Mouse (Mus musculus) embryo, embryonic 9.5 days (tissue): Measurements from ENCODE around the gene Sncb.
"Not testable (repeated sequence)": the region's sequence is repeated elsewhere in the genome, so short reads cannot be mapped to it uniquely, and the experiment has no call there.

Experiments used
- DNase-seq: peaks from one replicate; pipeline ENCODE4 v3.0.0-alpha.2; 2017; ENCODE audit errors: extremely low spot score

Sncb gene

DNA sequence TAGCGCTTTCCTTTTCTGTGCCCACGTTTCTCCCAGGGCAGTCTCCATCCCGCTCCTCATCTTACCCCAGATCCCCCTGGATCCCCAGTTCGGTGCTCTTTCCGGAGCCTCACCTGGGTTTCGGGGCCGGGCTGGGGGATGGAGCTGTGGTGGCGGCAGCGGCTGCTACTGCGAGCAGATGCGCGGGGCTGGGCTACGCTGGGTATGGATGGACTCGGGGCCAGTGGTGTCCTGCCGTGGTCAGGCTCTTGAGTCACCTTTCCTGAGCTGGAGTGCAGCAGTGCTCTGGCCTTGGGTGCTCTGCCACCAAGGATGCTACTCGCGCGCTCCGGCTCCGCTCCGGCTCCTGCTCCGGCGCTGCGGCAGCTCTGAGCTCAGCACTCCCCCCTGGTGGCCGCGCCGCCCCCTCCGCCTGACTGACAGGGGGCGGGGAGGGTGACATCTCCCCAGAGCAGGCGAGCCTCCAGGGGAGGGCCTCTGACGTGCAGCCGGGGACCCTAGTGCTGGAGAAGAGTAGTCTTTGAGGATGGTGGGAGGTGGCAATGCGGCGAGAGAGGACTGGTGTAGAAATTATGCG, at the start of gene Sncb:
Gene Sncb (minus strand): TSS at position 404 of the 577 bp plus-strand sequence.
- DNase-seq: peak; percentile 67

DNA sequence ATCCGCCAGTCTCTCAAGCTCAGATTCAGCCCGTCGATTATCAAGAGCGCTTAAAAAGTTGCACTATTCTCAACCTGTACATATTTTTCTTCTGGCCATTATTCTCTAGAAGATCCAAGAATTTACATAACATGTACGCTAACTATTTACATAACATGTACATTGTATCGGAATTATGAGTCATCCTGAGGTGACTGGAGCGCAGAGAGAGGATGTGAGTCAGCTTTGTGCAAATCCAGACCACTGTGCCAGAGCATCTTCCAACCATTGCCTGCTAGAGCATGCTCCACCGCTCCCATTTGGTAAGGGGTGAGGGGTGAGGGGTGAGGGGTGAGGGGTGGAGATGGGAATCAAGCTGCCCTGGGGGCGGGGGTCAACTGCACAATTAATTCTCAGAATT, 47.0 kb upstream of the Sncb start:
- DNase-seq: no peak

DNA sequence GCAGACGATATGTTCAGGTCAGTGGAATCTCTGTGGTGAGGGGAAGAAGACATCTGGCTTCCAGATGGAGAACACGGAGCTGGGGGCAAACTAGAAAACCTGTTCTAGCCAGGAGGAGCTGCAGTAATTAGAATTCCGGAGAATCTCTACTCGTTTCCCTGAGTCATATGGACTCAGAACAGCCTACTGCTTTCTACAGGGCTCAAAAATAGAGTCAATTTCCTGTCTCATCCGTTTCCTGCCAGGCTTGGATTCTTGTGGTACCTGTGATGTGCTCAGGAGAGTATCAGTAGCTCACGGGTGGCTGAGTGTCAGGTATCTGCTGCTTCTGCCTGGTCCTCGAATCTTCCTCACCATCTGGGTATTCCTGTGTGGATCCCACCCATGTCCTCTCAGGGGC, 45.1 kb upstream of the Sncb start:
- no peak for DNase-seq

DNA sequence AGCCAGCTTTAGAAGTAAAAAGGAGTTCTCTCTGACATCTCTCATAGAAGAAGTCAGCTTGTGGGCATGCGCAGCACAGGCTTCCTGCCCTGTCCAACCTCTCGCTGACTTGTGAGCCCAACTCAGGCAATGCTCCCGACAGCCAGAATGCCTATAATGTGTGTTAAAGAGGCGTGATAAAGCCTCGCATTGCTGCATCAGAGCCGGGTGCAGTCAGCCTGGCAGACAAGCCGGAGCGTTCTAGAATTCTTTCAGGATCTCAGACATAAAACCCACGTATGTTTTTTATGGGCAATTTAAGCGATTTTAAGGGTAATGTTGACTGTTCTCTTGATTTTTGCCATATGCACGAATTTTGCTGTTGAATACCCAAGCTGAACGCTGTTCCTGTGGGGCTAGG, 41.7 kb upstream of the Sncb start:
- DNase-seq: no peak

DNA sequence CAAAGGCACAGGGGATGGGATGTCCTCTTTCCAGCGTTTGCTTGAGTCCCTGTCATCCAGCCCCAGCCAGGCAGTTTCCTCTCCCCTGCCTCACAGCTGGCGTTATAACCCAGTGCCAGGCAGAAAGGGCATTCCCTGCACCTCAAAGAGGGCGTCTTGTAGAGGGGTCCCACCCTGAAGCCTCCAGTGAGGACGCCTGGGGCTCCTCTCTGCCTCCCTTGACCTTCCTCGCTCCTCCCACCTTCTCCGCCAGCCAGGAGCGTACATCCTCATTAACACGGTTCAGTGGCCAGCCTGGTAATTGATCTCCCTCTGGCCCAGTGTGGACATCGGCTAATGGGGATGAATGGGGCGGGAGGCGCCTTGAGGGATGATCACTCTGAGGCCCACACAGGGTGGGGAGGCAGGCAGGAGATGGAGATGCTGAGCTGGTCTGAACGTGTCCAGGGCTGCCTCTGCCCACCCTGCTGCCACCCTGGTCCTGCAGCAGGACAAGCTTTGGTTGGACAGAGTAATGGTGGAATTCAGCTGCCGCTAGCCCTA, 40.1 kb upstream of the Sncb start:
- peak; percentile 59 for DNase-seq

DNA sequence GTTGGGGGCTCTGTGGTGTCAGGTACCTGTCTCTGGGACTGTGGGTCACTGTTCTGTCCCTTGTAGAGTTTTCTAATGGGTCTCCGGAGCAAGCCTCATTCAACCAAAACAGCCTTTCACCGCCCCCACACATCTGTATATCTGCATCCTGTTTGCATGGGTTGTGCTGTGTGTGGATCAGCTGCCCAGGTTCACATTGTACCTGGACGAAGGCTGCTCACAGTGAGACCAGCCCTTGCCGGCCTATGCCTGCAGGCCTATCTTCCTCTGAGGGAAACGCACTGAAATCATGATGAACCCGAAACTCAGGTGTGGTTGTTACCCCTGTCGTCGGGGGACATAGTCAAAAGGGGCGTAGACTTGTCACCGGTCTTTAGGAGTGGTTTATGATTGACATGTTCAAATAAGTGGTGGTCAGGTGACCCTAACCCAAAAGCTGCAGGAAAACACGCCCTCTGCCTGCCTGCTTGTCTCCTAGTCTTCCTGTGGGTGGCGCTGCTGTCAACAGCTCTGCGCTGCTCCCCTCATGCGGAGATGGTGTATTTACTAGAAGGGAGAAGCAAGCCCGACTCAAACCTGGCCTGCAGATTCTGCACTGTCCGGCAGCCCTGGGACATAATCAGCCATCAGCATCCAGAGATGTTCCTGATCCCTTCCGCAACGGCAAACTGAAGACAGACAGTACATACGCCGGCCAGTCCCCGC, 38.9 kb upstream of the Sncb start:
- DNase-seq: peak; percentile 59

DNA sequence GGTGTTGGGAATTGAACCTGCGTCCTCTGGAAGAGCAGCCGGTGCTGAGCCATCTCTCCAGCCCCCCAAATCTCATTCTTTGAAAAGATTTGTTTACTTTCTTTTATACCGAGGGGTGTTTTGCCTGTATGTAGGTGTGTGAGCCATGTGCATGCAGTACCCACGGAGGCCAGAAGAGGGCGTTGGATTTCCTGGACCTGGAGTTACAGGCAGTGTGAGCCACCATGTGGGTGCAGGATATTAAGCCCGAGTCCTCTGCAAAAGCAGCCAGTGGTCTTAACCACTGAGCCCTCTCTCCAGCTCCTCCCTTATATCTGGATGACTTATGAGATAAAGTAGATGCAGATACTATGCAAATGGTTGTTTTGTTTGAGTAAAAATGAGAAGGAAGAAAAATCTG, 36.6 kb upstream of the Sncb start:
- DNase-seq: no peak

DNA sequence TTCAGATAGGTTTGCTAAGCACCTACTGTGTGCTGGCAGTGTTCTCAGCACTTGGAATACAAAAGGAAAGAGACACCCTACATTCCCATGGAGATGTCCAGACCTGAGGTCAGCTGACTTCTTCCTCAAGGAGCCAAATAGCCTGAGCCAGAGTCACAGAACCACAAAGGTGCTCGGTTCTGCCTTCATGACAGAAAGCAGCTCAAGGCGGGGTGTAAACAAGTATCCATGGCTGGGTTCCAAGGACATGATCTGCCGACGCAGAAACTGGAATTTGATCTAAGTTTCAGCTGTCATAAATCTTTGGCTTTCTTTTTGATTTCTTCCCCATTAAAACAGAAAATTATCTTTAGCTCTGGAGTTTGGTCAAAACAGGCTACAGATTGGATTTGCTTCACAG, 33.8 kb upstream of the Sncb start:
- DNase-seq: no peak

DNA sequence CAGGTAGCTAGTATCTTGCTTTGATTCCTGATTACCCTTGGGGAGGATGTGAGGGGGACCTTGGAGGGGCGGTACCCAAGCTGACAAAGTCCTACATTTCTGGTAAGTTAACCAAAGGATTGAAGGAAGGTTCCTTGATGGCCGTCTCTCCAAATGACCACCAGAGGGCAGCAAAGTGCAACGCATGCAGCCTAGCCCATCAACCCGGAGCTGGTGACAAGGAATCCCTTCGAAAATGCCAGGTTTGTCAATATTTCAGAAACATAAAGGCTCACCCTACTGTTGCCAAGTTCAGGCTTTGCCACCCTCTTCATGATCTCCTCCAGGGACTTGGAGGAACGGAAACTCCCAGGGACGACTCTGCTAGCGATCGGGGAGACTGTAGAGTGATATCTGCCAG, 33.3 kb upstream of the Sncb start:
- DNase-seq: peak; percentile 79

DNA sequence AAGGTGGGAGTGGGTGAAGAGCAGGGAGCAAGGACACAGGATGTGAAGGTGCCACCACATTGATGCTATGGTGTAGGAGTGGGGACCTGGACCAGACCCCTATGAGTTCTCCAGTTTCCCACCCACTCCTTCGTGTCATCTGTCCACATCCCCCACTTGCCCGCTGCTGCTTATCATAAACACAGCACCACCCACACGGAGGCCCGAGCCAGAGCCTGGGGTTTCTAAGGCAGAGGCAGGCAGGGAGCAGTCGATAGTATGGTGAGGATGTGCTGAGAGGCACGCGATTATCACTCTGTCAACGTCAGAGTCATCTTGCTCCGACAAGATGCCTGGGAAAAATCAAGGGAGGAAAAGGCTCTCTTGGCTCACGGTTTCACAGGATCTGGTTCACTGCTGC, 32.3 kb upstream of the Sncb start:
- no peak for DNase-seq

DNA sequence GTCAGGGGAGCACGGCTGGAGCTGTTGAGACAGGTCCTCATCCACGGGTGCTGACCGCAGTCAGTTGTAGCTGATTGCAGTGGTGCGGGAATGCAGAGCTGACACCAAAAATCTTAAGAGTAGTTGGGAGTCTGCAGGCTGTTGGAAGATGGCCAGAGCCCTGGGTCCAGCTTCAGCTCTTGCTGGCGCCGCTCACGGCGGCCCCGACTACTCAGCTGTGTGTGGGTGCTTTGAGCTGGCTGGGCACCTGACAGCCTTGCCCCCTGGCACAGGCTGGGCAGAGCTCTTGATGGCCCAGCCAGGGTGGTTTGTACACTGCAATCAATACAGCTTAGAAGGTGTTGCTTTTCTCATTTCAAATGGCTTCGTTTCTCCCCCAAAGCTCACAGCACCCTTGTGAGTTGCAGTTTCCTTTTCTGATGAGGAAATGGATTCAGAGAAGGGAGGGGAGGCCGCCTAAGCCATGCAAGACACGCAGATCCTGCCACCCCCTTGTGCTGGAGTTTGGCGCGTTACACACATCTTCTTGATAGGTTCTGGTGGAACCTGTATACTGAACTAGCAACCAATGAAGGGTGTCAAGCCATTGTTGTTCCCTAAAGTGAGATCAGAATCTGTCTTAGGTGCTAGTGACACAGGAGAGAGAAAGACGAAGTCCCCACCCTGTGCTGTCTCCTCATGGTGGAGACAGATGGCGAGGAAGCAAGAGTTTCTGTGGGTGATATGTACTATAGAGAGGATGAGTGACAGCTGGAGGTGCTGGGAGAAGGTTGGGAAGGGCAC, 31.7 kb upstream of the Sncb start:
- no peak for DNase-seq

DNA sequence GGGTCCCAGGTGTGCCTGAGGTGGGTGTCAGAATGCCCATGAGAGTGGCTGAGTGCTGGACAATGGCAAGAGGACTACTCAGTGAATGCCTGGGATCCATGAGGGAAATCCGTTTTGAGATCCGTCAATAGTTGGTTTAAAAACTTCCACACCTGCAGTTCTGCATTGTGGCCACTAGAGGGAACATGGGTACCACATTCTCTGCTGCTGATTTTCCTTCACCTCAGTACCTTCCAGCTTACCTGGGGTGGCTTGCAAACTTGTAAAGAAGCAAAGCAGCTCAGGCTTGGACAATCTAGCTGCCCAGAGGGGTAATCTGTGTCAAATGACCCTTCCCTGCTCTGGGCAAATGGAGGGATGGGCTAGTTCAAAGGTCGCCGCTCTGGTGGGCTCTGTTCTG, 31.0 kb upstream of the Sncb start:
- DNase-seq: no peak

DNA sequence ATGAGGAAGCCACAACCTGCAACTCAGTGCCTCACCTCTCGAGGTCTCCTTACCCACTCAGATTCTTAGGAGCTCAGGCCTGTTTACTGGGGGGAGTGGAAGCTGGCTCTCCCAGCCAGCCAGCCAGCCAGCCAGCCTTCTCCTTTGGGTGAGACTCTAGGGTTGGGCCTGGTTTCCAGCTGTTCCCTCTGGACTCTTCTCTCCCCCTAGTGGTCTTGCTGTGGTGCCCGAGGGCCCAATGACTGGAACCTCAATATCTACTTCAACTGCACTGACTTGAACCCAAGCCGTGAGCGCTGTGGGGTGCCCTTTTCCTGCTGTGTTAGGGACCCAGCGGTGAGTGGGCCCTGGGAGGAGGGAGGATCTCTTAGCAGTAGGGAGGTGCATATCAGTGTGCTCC, 28.4 kb upstream of the Sncb start:
- DNase-seq: no peak

DNA sequence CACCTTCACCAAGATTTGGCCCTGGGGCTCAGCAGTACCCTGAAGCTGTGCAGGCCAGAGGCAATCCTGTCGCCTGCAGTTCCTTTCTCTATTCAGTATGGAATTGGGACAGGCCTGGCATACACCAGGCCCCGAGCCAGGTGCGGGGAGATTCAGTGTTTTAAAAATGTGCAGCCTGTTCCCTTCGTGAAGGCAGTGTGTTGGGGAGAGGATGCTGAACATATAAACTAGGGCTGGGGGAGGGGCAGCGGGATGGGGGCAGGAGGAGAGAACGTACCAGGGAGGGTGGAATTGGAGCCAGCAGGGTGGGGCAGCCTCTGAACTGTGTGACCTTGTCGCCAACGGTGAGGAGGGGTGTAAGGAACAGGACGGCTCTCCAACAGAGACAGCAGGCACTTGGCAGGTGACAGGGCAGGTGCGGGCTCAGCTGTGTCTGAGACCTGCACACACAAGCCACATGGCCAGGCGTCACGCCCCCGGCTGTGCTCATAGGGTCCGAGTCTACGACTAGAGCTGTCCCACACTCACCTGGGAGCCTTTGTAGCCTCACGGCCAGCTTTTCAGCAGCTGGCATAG, 27.7 kb upstream of the Sncb start:
- DNase-seq: no peak

DNA sequence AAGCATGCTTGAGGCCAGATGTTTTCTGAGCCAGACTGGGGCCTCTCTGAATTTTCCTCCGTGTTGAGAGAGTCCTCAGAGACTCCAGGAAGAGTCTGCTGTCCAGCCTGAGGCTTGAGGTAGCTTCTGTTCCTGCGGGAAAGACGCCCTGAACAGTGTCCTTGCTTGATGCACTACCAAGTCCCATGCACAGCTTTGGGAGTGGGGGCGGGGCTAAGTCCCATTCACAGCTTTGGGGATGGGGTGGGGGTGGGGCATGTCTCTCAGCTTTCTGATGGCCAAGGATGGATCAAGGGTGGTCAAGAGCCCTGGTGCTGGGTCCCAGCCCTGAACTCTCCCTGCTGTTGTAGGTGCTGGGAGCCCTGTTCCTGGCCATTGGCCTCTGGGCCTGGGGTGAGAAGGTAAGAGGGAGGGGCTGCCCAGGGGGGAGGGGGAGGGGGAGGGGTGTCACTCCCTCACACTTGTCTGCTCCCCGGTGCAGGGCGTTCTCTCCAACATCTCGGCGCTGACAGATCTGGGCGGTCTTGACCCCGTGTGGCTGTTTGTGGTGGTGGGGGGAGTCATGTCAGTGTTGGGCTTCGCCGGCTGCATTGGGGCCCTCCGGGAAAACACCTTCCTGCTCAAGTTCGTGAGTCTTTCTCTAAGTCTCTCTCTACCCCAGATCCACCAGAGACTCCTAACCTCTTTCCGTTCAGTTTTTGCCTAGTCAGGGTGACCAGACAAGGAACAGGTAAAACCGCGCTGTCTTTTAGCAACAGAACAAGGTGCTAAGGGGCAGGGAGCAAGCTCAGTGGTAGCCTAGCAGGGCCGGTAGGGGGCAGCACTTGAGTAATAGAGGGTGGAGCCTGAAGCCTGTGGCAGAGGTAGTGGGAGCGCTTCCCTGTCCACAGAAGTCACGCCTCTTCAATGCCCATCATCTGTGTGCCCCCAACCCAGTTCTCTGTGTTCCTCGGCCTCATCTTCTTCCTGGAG, 26.1 kb upstream of the Sncb start:
- no peak for DNase-seq

DNA sequence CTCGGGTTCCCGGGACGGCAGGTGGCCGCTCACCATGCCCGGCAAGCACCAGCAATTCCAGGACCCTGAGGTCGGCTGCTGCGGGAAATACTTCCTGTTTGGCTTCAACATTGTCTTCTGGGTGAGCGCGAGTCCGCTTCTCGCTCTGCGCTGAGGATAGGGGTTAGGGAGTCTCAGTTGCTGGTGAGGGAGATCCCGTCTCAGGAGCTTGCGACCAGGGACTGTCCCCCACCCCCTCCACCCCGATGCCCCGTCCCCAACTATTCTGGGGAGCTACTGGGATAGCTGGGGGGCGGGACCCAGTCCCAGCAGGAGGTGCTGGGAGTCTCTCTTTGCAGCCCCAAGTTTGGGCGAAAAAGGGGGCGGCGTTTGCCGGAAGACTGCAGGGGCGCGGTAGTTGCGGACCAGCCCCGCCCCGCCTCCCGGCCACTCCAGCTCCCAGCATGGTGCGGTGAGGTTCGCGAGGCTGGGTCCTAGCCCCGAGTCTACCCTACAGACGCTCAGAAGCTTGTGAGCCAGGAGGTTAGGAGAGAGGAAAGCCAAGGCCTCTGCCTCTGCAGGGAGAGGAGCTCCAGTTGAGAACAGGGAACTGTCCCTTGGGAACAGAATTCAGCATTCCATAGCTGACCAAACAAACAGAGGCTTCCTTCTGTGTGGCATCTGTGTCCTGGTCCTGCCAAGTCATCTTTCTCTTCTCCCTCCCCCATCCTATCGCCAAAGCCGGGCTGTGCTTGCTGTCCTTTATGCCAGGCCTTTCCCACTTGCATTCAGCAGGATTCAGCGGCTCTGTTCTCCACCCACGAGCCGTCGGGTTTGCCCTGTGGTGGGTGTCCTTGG, 23.4 kb upstream of the Sncb start:
- peak; percentile 46 for DNase-seq

DNA sequence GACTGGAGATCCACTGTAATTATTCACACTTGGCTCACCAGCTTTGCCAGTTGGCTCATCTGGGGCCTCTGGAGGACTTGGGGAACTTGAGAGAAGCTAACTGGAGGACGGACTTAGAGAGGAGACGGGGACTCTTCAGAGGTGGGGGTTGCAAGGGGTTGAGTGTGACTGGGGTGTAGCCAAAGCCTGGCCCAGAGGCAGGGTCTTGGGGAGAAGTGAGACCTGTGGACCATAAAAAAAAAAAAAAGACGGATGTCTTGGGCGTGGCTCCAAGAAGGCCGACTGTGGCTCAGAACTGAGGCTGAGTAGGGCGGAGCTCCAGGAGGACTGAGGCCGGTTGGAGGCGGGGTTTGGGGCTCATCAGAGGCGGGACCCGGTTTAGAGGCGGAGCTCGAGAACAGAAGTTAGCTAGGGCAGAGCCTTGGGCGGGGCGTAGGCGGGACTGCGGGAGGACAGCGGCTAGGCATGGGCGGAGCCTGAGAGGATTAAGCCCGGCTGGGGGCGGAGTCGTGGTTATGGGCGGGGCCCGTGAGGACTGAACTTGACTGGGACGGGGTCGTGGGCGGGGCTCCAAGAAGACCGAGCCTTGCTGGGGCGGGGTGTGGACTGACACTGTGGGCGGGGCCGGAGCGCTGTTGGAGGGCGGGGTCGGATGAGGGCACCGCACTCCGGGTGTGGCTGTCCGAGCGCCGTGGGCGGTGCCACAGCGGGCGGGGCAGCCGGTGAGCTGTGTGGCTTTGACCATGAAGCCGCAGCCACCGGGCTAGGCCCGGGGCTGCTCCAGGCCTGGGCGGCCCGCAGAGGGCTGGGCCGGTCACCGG, 22.6 kb upstream of the Sncb start, which contains the start of gene Tspan17:
Gene Tspan17 (plus strand): TSS at position 638 of the 821 bp plus-strand sequence.
- DNase-seq: peak; percentile 99

DNA sequence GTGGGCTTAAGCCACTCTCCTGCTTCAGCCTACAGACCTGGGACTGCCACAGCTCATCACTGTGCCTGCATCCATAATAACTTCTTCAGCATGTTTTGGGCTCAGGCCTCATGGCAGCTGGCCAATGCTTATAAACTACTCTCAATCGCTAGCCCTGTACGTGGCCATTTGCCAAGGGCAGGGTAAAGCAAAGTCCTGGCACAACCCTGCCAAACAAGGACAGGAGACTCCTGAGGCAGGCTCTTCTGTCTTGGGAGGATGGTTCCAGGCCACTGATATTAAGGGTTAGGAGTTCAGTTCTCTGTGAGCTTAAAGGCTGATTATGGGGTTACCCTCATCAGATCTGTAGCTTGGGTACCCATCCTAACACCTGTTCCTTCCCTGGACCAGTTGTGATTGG, 21.2 kb upstream of the Sncb start:
- DNase-seq: not testable (repeated sequence)

DNA sequence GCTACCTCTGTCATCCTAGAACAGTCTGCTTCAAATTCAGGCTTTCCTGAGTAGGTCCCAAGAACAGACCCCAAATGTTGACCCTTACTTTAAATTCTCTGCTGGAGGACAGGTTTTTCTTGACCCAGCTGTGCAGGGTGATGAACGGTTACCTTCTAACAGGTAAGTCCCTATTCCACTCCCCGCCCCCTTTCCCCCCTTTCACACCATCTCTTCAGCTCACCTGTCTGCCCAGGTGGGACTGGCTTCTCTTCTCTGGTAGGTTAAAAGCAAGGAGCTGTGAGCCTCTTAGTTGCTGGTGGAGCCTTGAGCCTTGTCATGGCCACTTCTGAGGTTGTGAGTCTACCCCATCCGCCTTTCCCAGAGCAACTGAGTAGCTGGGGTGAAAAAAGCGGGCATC, 17.3 kb upstream of the Sncb start, which contains the start of gene Eif4e1b:
Gene Eif4e1b (plus strand): TSS at position 301 of the 400 bp plus-strand sequence.
- DNase-seq: no peak
